Mouse (Mus musculus): ENCODE data around the gene Cyfip2. TPM values are rescaled to one million over a fixed set of nuclear protein-coding genes. Genes with fewer than 3 reads are reported as not detected.

Gene Cyfip2
- polyA plus RNA-seq, 1 experiment from 2014 or later: 92.0 TPM

DNA sequence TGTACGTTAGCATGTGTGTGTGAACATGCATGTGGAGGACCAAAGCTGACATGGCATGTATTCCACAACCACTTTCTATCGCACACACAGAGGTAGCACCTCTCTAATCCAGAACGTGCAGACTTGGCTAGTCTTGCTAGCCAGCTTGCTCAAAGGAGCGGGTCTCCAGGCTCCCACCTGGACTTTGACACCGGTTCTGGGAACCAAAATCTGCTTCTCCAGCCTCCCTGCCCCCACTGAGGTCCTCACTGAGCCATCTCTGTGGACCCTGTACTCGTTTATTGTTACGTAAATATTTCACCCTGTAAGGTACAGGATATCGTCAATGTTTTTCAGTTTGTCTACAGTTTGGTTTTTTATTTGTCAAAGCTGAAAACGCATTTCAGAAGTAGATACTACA is 10.2 kb downstream of the Cyfip2 start:
- H3K9me3 ChIP-seq (ENCODE audit: control insufficient read depth, low read length): no peaks in the 10 kb centered on the region
- H3K27ac ChIP-seq (ENCODE audit: low read depth, low read length): no peak overlapping the region
- H3K36me3 ChIP-seq (ENCODE audit: control insufficient read depth, insufficient read depth, low read length): no peaks in the 10 kb centered on the region
- no peak overlapping the region for H3K4me2 ChIP-seq (ENCODE audit: low read length)
- no peaks in the 10 kb centered on the region for H3K27me3 ChIP-seq (replicated peaks; ENCODE audit: control insufficient read depth, insufficient read depth, low read length)
- ATAC-seq: no peak
- 89% methylated on average over 9 of the region's 9 CpGs for WGBS
- no peak overlapping the region for H3K9ac ChIP-seq (ENCODE audit: low read depth, low read length)
- no peak overlapping the region for H3K4me3 ChIP-seq (ENCODE audit: low read length)
- peaks cover 5% of the 10 kb centered on the region; the same call in 1 of the 2 replicates for H3K4me1 ChIP-seq (ENCODE audit: control insufficient read depth, insufficient read depth, low read depth, low read length)

DNA sequence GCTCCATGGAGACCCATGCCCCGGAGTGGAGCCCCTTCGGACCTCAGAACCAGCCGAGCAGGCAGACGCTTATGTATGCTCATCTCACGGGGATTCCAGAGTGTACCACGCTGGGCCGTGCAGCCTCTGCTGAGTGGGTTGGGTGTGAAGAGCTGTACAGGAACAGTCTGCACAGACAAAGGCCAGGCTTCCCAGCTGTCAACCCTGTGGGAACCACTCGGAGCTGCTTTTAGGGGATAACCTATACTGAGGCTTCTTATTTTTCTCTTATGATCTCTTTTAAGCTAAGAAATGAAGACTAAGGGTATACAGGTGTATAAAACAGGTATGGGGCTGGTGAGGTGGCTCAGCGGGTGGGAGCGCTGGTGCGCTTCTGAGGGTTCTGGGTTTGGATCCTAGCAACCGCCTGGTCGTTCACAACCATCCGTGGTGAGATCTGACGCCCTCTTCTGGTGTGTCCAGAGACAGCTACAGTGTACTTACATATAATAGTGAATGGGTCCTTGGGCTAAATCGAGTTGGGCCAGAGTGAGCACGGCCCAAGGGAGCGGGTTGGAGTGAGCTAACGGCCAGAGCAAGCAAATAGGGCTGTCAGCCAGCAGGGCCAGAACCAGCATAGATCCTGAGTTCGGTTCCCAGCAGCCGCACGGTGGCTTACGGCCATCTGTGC is 10.9 kb downstream of the Cyfip2 start:
- Histone ChIP-seq H3K27me3 (replicated peaks; ENCODE audit: control insufficient read depth, insufficient read depth, low read length) (no peaks in the 10 kb centered on the region), H3K9ac (ENCODE audit: low read depth, low read length) (no peak overlapping the region), H3K4me2 (ENCODE audit: low read length) (no peak overlapping the region), H3K36me3 (ENCODE audit: control insufficient read depth, insufficient read depth, low read length) (no peaks in the 10 kb centered on the region), H3K4me1 (ENCODE audit: control insufficient read depth, insufficient read depth, low read depth, low read length) (peaks cover 5% of the 10 kb centered on the region; the same call in 1 of the 2 replicates), H3K27ac (ENCODE audit: low read depth, low read length) (no peak overlapping the region), H3K4me3 (ENCODE audit: low read length) (no peak overlapping the region), H3K9me3 (ENCODE audit: control insufficient read depth, low read length) (no peaks in the 10 kb centered on the region)
- no peak for ATAC-seq
- 78% methylated on average over 23 of the region's 23 CpGs for WGBS

DNA sequence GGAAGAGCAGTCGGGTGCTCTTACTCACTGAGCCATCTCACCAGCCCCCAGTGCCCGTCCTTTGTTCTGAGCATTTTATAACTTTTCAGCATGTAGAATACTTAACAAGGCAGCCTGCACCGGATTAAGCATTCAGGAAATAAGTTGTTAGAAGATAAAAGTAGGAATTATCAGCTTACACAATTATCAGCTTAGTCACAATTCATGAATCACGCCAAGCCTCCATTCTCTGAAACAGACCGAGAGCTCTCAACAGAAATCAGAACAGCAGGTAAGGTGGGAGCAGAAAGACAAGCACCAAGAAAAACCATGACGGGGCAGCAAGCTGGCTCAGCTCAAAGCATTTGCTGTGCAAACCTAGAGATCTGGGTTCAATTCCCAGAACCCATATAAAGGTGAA is 12.8 kb downstream of the Cyfip2 start:
- Histone ChIP-seq H3K4me2 (ENCODE audit: low read length) (no peak overlapping the region), H3K27me3 (replicated peaks; ENCODE audit: control insufficient read depth, insufficient read depth, low read length) (no peaks in the 10 kb centered on the region), H3K27ac (ENCODE audit: low read depth, low read length) (no peak overlapping the region), H3K4me1 (ENCODE audit: control insufficient read depth, insufficient read depth, low read depth, low read length) (peaks cover 5% of the 10 kb centered on the region; the same call in 1 of the 2 replicates), H3K9me3 (ENCODE audit: control insufficient read depth, low read length) (no peaks in the 10 kb centered on the region), H3K36me3 (ENCODE audit: control insufficient read depth, insufficient read depth, low read length) (no peaks in the 10 kb centered on the region), H3K4me3 (ENCODE audit: low read length) (no peak overlapping the region), H3K9ac (ENCODE audit: low read depth, low read length) (no peak overlapping the region)
- WGBS: 79% methylated on average over 6 of the region's 6 CpGs
- no peak for ATAC-seq

DNA sequence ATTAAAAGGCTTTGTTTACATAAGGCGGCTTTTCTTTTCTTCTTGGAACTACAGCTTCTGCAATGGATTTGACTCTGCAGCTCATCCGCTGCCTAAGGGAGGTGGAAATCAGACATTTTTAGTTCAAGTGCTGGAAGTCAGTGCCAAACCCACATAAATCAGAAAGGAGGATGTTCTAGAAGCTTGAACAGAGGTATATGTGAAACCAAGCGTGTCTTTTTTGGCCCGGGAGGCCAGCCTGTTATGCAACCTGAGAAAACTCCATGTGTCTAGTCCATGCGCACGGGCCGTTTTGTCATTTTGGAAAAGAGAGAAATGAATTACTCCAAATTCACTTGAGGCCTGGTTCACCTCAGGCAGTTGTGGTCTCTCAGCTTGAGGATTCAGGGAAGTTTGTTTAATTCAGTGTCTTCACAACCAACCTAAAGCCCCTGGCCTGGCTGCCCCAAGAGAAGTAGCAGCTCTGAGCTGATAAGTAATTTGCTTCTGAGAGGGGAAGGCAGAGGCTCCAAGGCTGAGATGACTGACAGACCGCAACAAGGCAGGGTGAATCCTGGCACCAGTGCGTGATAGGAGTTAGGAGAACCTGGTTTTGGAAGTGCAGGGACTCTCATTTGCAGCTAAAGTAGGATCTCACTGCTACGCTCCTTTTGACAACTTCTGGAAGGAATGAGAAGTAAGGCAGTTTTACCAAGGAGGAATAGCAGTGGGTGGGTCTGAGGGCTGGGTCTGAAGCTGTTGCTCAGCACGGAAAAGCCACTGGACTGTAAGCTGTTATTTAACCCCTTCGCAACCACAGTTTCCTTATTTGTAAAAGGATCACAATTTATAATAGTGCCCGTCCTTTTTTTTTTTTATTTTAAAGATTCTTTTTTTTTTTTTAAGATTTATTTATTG is 13.5 kb downstream of the Cyfip2 start:
- Histone ChIP-seq H3K9me3 (ENCODE audit: control insufficient read depth, low read length) (no peaks in the 10 kb centered on the region), H3K4me2 (ENCODE audit: low read length) (no peak overlapping the region), H3K4me3 (ENCODE audit: low read length) (no peak overlapping the region), H3K36me3 (ENCODE audit: control insufficient read depth, insufficient read depth, low read length) (no peaks in the 10 kb centered on the region), H3K9ac (ENCODE audit: low read depth, low read length) (no peak overlapping the region), H3K27me3 (replicated peaks; ENCODE audit: control insufficient read depth, insufficient read depth, low read length) (no peaks in the 10 kb centered on the region), H3K27ac (ENCODE audit: low read depth, low read length) (no peak overlapping the region), H3K4me1 (ENCODE audit: control insufficient read depth, insufficient read depth, low read depth, low read length) (peaks cover 5% of the 10 kb centered on the region; the same call in 1 of the 2 replicates)
- no peak for ATAC-seq
- WGBS: 72% methylated on average over 13 of the region's 13 CpGs

DNA sequence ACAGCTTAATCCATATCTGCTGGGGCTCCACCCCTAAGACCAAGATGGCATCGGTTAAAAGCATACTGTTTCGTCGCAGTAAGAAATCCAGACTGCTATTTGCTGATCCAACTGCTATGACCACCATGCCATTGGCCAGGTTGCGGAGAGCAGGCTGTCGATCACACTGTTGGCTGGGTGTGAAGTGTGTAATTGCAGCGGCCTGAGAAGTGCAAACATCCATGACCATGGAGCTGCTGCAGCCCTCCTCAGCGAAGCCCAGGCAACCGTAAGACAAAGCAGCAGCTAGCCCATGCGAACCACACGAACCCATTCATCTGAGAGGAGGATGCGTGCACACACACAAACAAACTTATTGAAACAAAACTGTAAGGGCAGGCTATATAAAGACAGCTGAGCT is 18.3 kb downstream of the Cyfip2 start:
- no peaks in the 10 kb centered on the region for H3K9me3 ChIP-seq (ENCODE audit: control insufficient read depth, low read length)
- peaks cover 5% of the 10 kb centered on the region; the same call in 1 of the 2 replicates for H3K4me1 ChIP-seq (ENCODE audit: control insufficient read depth, insufficient read depth, low read depth, low read length)
- H3K27me3 ChIP-seq (replicated peaks; ENCODE audit: control insufficient read depth, insufficient read depth, low read length): no peaks in the 10 kb centered on the region
- H3K27ac ChIP-seq (ENCODE audit: low read depth, low read length): no peak overlapping the region
- WGBS: 70% methylated on average over 11 of the region's 11 CpGs
- H3K9ac ChIP-seq (ENCODE audit: low read depth, low read length): no peak overlapping the region
- H3K4me2 ChIP-seq (ENCODE audit: low read length): no peak overlapping the region
- peak; percentile 74 for ATAC-seq
- no peak overlapping the region for H3K4me3 ChIP-seq (ENCODE audit: low read length)
- H3K36me3 ChIP-seq (ENCODE audit: control insufficient read depth, insufficient read depth, low read length): peaks cover 4% of the 10 kb centered on the region; the same call in 1 of the 2 replicates

DNA sequence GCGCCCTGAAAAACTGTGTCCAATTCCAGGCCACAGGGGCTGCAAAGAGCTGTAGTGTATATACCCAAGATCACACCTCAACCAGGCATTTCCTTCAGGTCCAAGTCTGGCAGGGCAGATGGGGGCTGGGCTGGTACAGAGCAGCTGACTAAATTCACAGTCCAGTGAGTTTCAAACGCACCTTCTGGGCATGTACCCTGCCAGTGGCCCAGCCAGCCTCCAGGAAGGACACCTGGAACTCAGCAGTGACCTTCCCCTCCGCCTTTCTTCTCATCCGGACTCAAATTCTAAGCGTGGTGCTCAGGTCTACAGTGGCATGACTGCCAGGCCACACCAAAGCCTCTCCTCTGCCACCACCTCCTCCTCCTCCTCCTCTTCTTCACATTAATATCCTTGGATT is 19.2 kb downstream of the Cyfip2 start:
- Histone ChIP-seq H3K36me3 (ENCODE audit: control insufficient read depth, insufficient read depth, low read length) (peaks cover 13% of the 10 kb centered on the region; the same call in 1 of the 2 replicates), H3K27me3 (replicated peaks; ENCODE audit: control insufficient read depth, insufficient read depth, low read length) (no peaks in the 10 kb centered on the region), H3K4me1 (ENCODE audit: control insufficient read depth, insufficient read depth, low read depth, low read length) (peaks cover 3% of the 10 kb centered on the region; the same call in 1 of the 2 replicates), H3K27ac (ENCODE audit: low read depth, low read length) (no peak overlapping the region), H3K4me2 (ENCODE audit: low read length) (no peak overlapping the region), H3K4me3 (ENCODE audit: low read length) (no peak overlapping the region), H3K9me3 (ENCODE audit: control insufficient read depth, low read length) (no peaks in the 10 kb centered on the region), H3K9ac (ENCODE audit: low read depth, low read length) (no peak overlapping the region)
- 0 out of 2 replicates have a peak, but pooled peaks have one; percentile 15 for ATAC-seq
- WGBS: 89% methylated on average over 5 of the region's 5 CpGs

DNA sequence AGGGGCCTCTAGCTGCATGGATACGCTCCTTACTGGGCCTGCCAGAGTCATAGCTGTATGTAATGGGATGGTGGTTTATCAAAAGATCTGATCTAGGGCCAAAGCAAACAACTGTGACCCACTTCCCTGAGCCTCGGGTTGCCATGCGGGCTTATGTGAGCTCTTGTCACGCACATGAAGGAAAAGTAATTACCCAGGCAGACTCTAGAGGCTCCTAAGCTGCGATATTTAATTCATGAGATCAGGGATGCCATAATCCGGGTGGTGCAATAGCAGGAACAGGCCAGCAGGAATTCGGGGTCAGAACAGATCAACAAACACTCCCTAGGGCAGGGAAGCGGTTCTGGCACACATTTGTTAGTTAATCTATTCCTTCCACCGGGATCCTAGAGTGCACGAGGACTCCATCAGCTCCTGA is 21.7 kb downstream of the Cyfip2 start:
- Histone ChIP-seq H3K9ac (ENCODE audit: low read depth, low read length) (no peak overlapping the region), H3K4me1 (ENCODE audit: control insufficient read depth, insufficient read depth, low read depth, low read length) (peaks cover 3% of the 10 kb centered on the region; the same call in 1 of the 2 replicates), H3K9me3 (ENCODE audit: control insufficient read depth, low read length) (no peaks in the 10 kb centered on the region), H3K36me3 (ENCODE audit: control insufficient read depth, insufficient read depth, low read length) (peaks cover 17% of the 10 kb centered on the region; the same call in 1 of the 2 replicates), H3K4me3 (ENCODE audit: low read length) (no peak overlapping the region), H3K27me3 (replicated peaks; ENCODE audit: control insufficient read depth, insufficient read depth, low read length) (no peaks in the 10 kb centered on the region), H3K4me2 (ENCODE audit: low read length) (no peak overlapping the region), H3K27ac (ENCODE audit: low read depth, low read length) (no peak overlapping the region)
- 19% methylated on average over 10 of the region's 10 CpGs for WGBS
- peak; percentile 29; the same call in 1 of the 2 replicates for ATAC-seq

DNA sequence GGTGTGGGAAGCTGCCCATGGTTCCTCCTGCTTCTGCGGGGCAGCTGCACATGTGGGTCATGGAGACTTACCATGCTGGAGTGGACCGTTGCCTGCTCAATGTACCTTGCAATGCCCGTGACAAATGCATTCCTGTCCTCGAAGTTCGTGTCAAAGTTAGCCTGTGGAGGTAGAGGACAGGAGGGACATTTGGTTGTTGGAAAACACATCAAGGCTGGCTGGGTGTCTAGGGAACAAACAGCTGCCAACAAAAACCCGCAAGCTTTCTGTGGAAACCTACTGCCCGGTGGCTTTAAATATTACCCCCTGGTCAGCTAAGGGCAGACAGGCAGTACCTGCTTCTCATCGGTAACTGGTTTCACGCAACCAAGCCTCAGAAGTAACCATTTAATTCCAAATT is 23.1 kb downstream of the Cyfip2 start:
- no peak for ATAC-seq
- WGBS: 84% methylated on average over 9 of the region's 9 CpGs
- Histone ChIP-seq H3K27me3 (replicated peaks; ENCODE audit: control insufficient read depth, insufficient read depth, low read length) (no peaks in the 10 kb centered on the region), H3K4me2 (ENCODE audit: low read length) (no peak overlapping the region), H3K4me3 (ENCODE audit: low read length) (no peak overlapping the region), H3K9me3 (ENCODE audit: control insufficient read depth, low read length) (no peaks in the 10 kb centered on the region), H3K27ac (ENCODE audit: low read depth, low read length) (no peak overlapping the region), H3K4me1 (ENCODE audit: control insufficient read depth, insufficient read depth, low read depth, low read length) (peaks cover 3% of the 10 kb centered on the region; the same call in 1 of the 2 replicates), H3K36me3 (ENCODE audit: control insufficient read depth, insufficient read depth, low read length) (peaks cover 20% of the 10 kb centered on the region; the same call in 1 of the 2 replicates), H3K9ac (ENCODE audit: low read depth, low read length) (no peak overlapping the region)

DNA sequence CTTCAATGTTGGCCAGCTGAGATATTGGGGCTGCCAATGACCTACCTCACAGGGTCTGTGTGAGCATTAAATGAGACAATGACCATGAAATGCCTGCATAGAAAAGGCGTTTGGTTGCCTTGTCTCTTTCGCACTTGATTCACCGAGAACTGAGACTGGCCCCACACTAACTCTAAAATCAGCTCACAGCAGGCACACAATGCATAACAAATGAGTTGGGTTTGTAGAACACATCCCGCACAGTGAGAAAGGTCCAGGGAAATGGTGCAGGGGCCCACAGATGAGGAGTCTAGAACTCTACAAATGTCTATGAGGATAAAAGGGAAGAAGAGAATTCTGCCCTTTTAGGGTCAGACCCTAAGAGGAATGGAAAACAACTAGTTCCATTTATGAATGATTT is 23.6 kb downstream of the Cyfip2 start:
- H3K9ac ChIP-seq (ENCODE audit: low read depth, low read length): no peak overlapping the region
- H3K27ac ChIP-seq (ENCODE audit: low read depth, low read length): no peak overlapping the region
- WGBS: 27% methylated on average over 4 of the region's 4 CpGs
- H3K4me3 ChIP-seq (ENCODE audit: low read length): no peak overlapping the region
- no peak overlapping the region for H3K4me2 ChIP-seq (ENCODE audit: low read length)
- peaks cover 23% of the 10 kb centered on the region for H3K36me3 ChIP-seq (ENCODE audit: control insufficient read depth, insufficient read depth, low read length)
- H3K9me3 ChIP-seq (ENCODE audit: control insufficient read depth, low read length): no peaks in the 10 kb centered on the region
- no peaks in the 10 kb centered on the region for H3K27me3 ChIP-seq (replicated peaks; ENCODE audit: control insufficient read depth, insufficient read depth, low read length)
- ATAC-seq: no peak
- H3K4me1 ChIP-seq (ENCODE audit: control insufficient read depth, insufficient read depth, low read depth, low read length): peaks cover 3% of the 10 kb centered on the region; the same call in 1 of the 2 replicates

Data from hindbrain, embryonic 16.5 days (tissue).